Mouse (Mus musculus) T-cell, adult 66 days (primary cell): Measurements from ENCODE around the gene Srp72. TPM values are rescaled to one million over a fixed set of nuclear protein-coding genes. Genes with fewer than 3 reads are reported as not detected.

ENCODE experiments used
- total RNA-seq, 2 experiments: library from RNA; stranded (reverse); gene quantifications; 3 replicates in 1 of 2; 4 replicates in 1 of 2; pipeline ENCODE4 v1.2.4; 2023

Srp72 gene
- total RNA-seq: 100 to 1,000 TPM; 155 to 159 TPM

GRCm38 (mm10) chr5:76974554-76975285, at the start of gene Srp72:
Gene Srp72 (plus strand): TSS chr5:76974683.

GRCm38 (mm10) chr5:76951106-76952027, 23.1 kb upstream of the Srp72 start, which contains the start of the genes Paics and Ppat:
Gene Paics (plus strand): TSS chr5:76951307.
Gene Ppat (minus strand): TSS chr5:76951578.

GRCm38 (mm10) chr5:77004051-77004821, 29.8 kb downstream of the Srp72 start, which contains the start of gene Arl9:
Gene Arl9 (plus strand): TSS chr5:77004055.

GRCm38 (mm10) chr5:77015544-77016482, 41.3 kb downstream of the Srp72 start, which contains the start of gene Thegl:
Gene Thegl (plus strand): TSS chr5:77016023.

Other genes starting within 250 kb of the Srp72 start
- gene Aasdh, start 69.2 kb upstream of the Srp72 start, total RNA-seq: 10 to 100 TPM; 20.2 to 28.2 TPM
- gene Paics, start 23.4 kb upstream of the Srp72 start, total RNA-seq: 100 to 1,000 TPM in 1 of 2 experiments, 10 to 100 TPM in 1; 99.5 to 104 TPM
- 10 to 100 TPM; 27.4 to 28.0 TPM for gene Ppat, start 23.1 kb upstream of the Srp72 start, total RNA-seq
- 1 to 10 TPM in 1 of 2 experiments, not detected in 1; 2.9 TPM for gene Arl9, start 29.4 kb downstream of the Srp72 start, total RNA-seq
- gene Thegl, start 41.3 kb downstream of the Srp72 start, total RNA-seq: not detected
- 10 to 100 TPM; 31.1 to 42.4 TPM for gene Hopx, start 140.4 kb downstream of the Srp72 start, total RNA-seq
- not detected for gene Spink2, start 236.8 kb downstream of the Srp72 start, total RNA-seq